Mouse (Mus musculus) hindbrain, embryonic 11.5 days (tissue): Measurements from ENCODE around the gene Fam117a. TPM values are rescaled to one million over a fixed set of nuclear protein-coding genes. Genes with fewer than 3 reads are reported as not detected.

Experiments
- ATAC-seq: fragments of 200-750 bp; cut with Nextera tagmentation; 2 replicates; pipeline ENCODE4 v1.8.0; 2017; ENCODE audit warnings: mild to moderate bottlenecking, moderate TSS enrichment, moderate library complexity; ENCODE audit not compliant: low FRiP score
- DNase-seq: peaks from one replicate; pipeline ENCODE4 v3.0.0-alpha.2; 2015; ENCODE audit warnings: low spot score
- H3K27ac ChIP-seq: fragments of 300-500 bp; sonication (generic); 2 replicates; pipeline ENCODE4 v1.5.1; 2014; ENCODE audit warnings: mild to moderate bottlenecking, low read depth, low read length
- H3K27me3 ChIP-seq: fragments of 300-500 bp; sonication (generic); 2 replicates; pipeline ENCODE4 v1.6.1; 2014; ENCODE audit warnings: mild to moderate bottlenecking, low read length, moderate library complexity, mixed read lengths; ENCODE audit not compliant: control insufficient read depth, insufficient read depth
- H3K36me3 ChIP-seq: fragments of 300-500 bp; sonication (generic); 2 replicates; pipeline ENCODE4 v1.6.1; 2014; ENCODE audit warnings: mild to moderate bottlenecking, low read length, moderate library complexity, mixed read lengths; ENCODE audit not compliant: control insufficient read depth, insufficient read depth
- H3K4me1 ChIP-seq: fragments of 300-500 bp; sonication (generic); replicated peaks from 2 replicates; pipeline ENCODE4 v1.6.1; 2014; ENCODE audit warnings: low read length, mixed read lengths; ENCODE audit not compliant: control insufficient read depth, insufficient read depth
- H3K4me2 ChIP-seq: fragments of 300-500 bp; sonication (generic); replicated peaks from 2 replicates; pipeline ENCODE4 v1.6.1; 2014; ENCODE audit warnings: mild to moderate bottlenecking, low read depth, low read length
- H3K4me3 ChIP-seq: fragments of 300-500 bp; sonication (generic); 2 replicates; pipeline ENCODE4 v1.5.1; 2014; ENCODE audit warnings: low read depth, low read length
- H3K9ac ChIP-seq: fragments of 300-500 bp; sonication (generic); 2 replicates; pipeline ENCODE4 v1.6.1; 2014; ENCODE audit warnings: low read depth, low read length
- H3K9me3 ChIP-seq: fragments of 300-500 bp; sonication (generic); 2 replicates; pipeline ENCODE4 v1.6.1; 2016; ENCODE audit warnings: low read length; ENCODE audit not compliant: control insufficient read depth
- WGBS: fragments of 180-500 bp; shearing (Covaris S2); extraction: QIAGEN DNeasy Blood & Tissue Kit; methylation state at CpG from one replicate; pipeline ENCODE4 v1.1.7; 2014; 5-methylcytosine and 5-hydroxymethylcytosine counted together
- polyA plus RNA-seq: library from polyadenylated mRNA; unstranded; fragments of >200 nt; fragmentation: Nextera tagmentation; extraction: Ambion mirVana; gene quantifications from 2 replicates; pipeline ENCODE4 v1.2.1, GENCODE M21; 2014

Gene Fam117a
- polyA plus RNA-seq = 8.3 and 11.1 TPM in 2 replicates

GRCm38 (mm10) chr11:95336568-95337128, at the start of gene Fam117a:
Gene Fam117a, plus strand, starts transcription at chr11:95337018.
- peak; percentile 86 for DNase-seq
- WGBS = 0% methylated on average over 13 of the region's 27 CpGs
- peak within 1 kb of the TSS; percentile 89 for H3K4me2 ChIP-seq
- ATAC-seq = peak; percentile 98
- H3K36me3 ChIP-seq = no peaks in the 10 kb centered on the region
- peaks cover 2% of the 10 kb centered on the region; the same call in 1 of the 2 replicates for H3K4me1 ChIP-seq
- no peaks in the 10 kb centered on the region for H3K9me3 ChIP-seq
- peak within 1 kb of the TSS; percentile 70 for H3K9ac ChIP-seq
- no peaks in the 10 kb centered on the region for H3K27me3 ChIP-seq
- H3K4me3 ChIP-seq = peak within 1 kb of the TSS; percentile 85
- H3K27ac ChIP-seq = no peak within 1 kb of the TSS

DNA sequence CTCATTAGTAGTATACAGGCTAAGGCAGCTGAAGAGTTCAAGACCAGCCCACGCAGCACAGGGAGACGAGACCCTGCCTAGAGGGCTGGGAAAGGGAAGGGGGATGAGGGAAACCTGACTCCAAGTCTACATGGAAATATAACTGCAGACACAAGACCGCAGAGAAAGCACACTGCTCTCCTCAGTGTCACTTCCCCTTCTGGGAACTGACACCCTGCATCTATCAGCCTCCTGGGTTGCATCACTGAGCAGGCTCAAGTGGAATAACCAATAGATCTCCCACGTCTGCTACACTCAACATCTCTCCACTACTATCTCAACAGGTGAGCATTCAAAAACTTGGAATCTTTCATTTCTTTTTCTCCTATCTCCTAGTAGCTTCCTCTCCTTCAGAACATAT, 44.8 kb upstream of the Fam117a start:
- Histone ChIP-seq H3K27me3 (no peaks in the 10 kb centered on the region), H3K9ac (no peak overlapping the region), H3K4me2 (no peak overlapping the region), H3K9me3 (no peaks in the 10 kb centered on the region), H3K4me1 (no peaks in the 10 kb centered on the region), H3K36me3 (peaks cover 7% of the 10 kb centered on the region), H3K27ac (no peak overlapping the region), H3K4me3 (no peak overlapping the region)
- ATAC-seq = no peak
- no peak for DNase-seq
- 82% methylated on average over 4 of the region's 4 CpGs for WGBS

GRCm38 (mm10) chr11:95293017-95293624, 43.7 kb upstream of the Fam117a start:
- Histone ChIP-seq H3K9me3 (no peaks in the 10 kb centered on the region), H3K36me3 (peaks cover 7% of the 10 kb centered on the region; the same call in 1 of the 2 replicates), H3K4me3 (no peak overlapping the region), H3K4me2 (no peak overlapping the region), H3K27ac (no peak overlapping the region), H3K9ac (no peak overlapping the region), H3K4me1 (no peaks in the 10 kb centered on the region), H3K27me3 (no peaks in the 10 kb centered on the region)
- DNase-seq (no peak), ATAC-seq (no peak)
- 90% methylated on average over 8 of the region's 8 CpGs for WGBS

DNA sequence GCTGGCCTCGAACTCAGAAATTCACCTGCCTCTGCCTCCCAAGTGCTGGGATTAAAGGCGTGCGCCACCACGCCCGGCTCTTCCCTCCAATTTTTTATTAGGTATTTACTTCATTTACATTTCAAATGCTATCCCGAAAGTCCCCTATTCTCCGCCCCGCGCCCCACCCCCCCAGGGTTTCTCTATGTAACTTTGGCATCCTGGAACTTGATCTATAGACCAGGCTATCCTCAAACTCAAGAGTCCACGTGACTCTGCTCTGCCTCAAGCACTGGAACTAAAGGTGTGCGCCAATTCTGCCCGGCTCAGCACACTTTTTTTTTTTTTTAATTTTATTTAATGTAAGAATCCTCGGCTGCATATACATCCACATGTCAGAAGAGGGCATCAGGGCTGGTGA, 41.1 kb upstream of the Fam117a start:
- H3K4me1 ChIP-seq = no peaks in the 10 kb centered on the region
- no peak for DNase-seq

DNA sequence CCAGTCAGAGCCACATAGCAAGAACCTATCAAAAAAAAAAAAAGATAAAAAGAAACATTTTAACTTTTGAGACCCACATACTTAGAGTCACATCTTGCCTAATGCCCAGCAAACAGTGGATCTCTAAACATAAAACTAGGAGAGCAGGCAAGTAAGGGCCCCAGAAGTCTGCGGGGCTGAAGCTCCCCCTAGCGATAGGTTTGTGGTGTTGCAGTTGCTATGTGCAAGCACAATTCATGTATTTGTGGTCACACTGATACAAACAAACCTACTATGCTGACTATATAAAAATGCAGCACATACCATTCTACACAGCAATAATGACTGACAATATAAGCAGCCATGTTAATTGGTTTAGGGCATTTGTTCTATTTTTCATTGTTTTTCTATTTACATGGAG, 38.7 kb upstream of the Fam117a start:
- no peak overlapping the region for H3K27ac ChIP-seq

More for the DNA sequence above, 41.1 kb upstream of the Fam117a start:
- Histone ChIP-seq H3K27me3 (no peaks in the 10 kb centered on the region), H3K36me3 (0 out of 2 replicates have a peak, but pooled peaks cover 2% of the 10 kb centered on the region), H3K9ac (no peak overlapping the region), H3K4me3 (no peak overlapping the region), H3K9me3 (no peaks in the 10 kb centered on the region), H3K27ac (no peak overlapping the region), H3K4me2 (no peak overlapping the region)
- no peak for ATAC-seq
- WGBS = 93% methylated on average over 13 of the region's 13 CpGs

DNA sequence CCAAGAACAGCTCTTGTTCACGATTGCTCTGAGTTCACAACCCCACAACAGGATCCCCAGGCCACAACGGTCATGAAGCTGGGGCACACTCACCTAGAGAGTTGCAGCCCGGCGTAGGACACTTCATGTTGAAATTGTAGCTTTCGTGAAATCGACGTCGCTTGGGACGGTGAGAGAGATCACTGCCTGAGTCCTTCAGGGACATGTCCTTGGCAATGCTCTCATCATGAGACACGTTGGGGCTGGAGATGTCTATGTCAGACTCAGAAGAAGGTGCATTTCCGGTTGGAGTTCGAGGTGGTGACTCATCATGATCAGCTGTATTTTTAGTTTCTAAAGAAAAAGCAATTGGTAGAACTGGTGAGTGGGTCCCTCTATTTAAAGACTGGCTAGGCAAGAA, 36.9 kb upstream of the Fam117a start:
- Histone ChIP-seq H3K9ac (no peak overlapping the region), H3K9me3 (no peaks in the 10 kb centered on the region), H3K27ac (no peak overlapping the region), H3K4me1 (no peaks in the 10 kb centered on the region), H3K4me2 (no peak overlapping the region), H3K4me3 (no peak overlapping the region), H3K27me3 (no peaks in the 10 kb centered on the region), H3K36me3 (no peaks in the 10 kb centered on the region)
- ATAC-seq (no peak), DNase-seq (no peak)
- 96% methylated on average over 12 of the region's 12 CpGs for WGBS

More for the DNA sequence above, 38.7 kb upstream of the Fam117a start:
- Histone ChIP-seq H3K9me3 (no peaks in the 10 kb centered on the region), H3K36me3 (no peaks in the 10 kb centered on the region), H3K4me3 (no peak overlapping the region), H3K27me3 (no peaks in the 10 kb centered on the region), H3K4me2 (no peak overlapping the region), H3K4me1 (no peaks in the 10 kb centered on the region), H3K9ac (no peak overlapping the region)
- WGBS = 17% methylated on average over 2 of the region's 2 CpGs
- no peak for ATAC-seq
- DNase-seq = peak; percentile 59

DNA sequence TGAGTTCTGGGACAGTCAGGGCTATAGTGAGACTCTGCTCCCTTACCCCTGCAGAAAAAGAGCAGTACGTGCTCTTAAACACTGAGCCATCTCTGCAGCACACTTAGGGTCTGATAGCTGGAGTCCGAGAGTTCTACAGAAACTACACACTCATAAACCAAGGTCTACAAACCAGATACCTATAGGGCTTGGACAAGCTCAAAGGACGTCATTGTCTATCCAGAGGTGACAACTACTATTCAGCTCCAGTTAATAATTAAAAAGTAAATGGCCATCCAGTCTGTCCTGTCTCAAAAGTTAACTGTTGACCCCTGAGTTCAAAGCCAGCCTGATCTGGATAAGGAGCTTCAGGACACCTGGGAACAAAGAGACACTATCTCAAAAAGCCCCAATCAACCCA, 35.0 kb upstream of the Fam117a start:
- Histone ChIP-seq H3K27me3 (no peaks in the 10 kb centered on the region), H3K9ac (no peak overlapping the region), H3K4me3 (no peak overlapping the region), H3K4me1 (no peaks in the 10 kb centered on the region), H3K36me3 (no peaks in the 10 kb centered on the region), H3K27ac (no peak overlapping the region), H3K4me2 (no peak overlapping the region), H3K9me3 (no peaks in the 10 kb centered on the region)
- no peak for DNase-seq
- no peak for ATAC-seq
- WGBS = 92% methylated on average over 3 of the region's 3 CpGs

- DNase-seq (no peak), ATAC-seq (no peak)
- no peak overlapping the region for H3K27ac ChIP-seq
- H3K4me1 ChIP-seq = no peaks in the 10 kb centered on the region; the same call in 1 of the 2 replicates
- H3K9me3 ChIP-seq = no peaks in the 10 kb centered on the region
- H3K4me2 ChIP-seq = no peak overlapping the region
- no peak overlapping the region for H3K4me3 ChIP-seq
- no peak overlapping the region for H3K9ac ChIP-seq
- no peaks in the 10 kb centered on the region for H3K27me3 ChIP-seq
- WGBS = 90% methylated on average over 7 of the region's 7 CpGs
- no peaks in the 10 kb centered on the region for H3K36me3 ChIP-seq
Measured at GRCm38 (mm10) chr11:95305600-95305999, 31.2 kb upstream of the Fam117a start.

DNA sequence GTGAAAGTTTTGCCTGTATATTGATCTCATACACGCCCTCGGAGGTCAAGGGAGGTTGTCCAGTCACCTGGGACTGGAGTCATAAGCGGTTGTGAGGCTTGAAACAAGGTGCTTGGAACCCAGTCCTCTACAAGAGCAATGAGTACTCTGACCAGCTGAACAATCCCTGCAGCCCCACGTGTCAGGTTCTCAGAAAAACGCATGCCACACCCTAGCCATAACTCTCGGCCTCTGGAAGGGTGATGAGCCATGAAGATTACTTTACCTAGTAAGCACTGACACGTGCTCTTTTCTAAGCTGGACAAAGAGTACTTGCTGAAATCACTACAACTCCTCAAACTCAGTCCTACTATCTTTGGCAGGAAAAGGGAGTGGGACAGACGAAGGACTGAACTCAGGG, 29.3 kb upstream of the Fam117a start:
- DNase-seq (no peak), ATAC-seq (no peak)
- Histone ChIP-seq H3K9ac (no peak overlapping the region), H3K27me3 (no peaks in the 10 kb centered on the region), H3K4me2 (no peak overlapping the region), H3K4me1 (no peaks in the 10 kb centered on the region; the same call in 1 of the 2 replicates), H3K36me3 (no peaks in the 10 kb centered on the region), H3K9me3 (no peaks in the 10 kb centered on the region), H3K27ac (no peak overlapping the region), H3K4me3 (no peak overlapping the region)
- WGBS = 86% methylated on average over 8 of the region's 8 CpGs
